Mouse (Mus musculus) frontal cortex, postnatal 25 days (tissue): ENCODE results near the gene Ccdc84.
"Not testable (repeated sequence)": the region's sequence is repeated elsewhere in the genome, so short reads cannot be mapped to it uniquely, and the experiment has no call there.

Experiments used
- DNase-seq, 2 experiments: peaks; one replicate each; pipeline ENCODE4 v3.0.0; 2022; ENCODE audit warnings: low spot score in 2 of 2

Ccdc84 gene

GRCm38 (mm10) chr9:44361931-44362330 is 56.4 kb downstream of the Ccdc84 start:
- not testable (repeated sequence) for DNase-seq

- DNase-seq, result peak; percentile 88 to 90
Observed at GRCm38 (mm10) chr9:44361190-44361917, 57.0 kb downstream of the Ccdc84 start, which contains the start of gene Vps11. TSS of gene Vps11 (minus strand) at chr9:44361670.
